Mouse (Mus musculus): ENCODE measurements around the gene Trmu. TPM values are rescaled to one million over a fixed set of nuclear protein-coding genes. Genes with fewer than 3 reads are reported as not detected.

Trmu gene
- 39.6 and 39.7 TPM in 2 replicates for polyA plus RNA-seq (2016; fragmentation: Nextera tagmentation; extraction: Ambion mirVana)

DNA sequence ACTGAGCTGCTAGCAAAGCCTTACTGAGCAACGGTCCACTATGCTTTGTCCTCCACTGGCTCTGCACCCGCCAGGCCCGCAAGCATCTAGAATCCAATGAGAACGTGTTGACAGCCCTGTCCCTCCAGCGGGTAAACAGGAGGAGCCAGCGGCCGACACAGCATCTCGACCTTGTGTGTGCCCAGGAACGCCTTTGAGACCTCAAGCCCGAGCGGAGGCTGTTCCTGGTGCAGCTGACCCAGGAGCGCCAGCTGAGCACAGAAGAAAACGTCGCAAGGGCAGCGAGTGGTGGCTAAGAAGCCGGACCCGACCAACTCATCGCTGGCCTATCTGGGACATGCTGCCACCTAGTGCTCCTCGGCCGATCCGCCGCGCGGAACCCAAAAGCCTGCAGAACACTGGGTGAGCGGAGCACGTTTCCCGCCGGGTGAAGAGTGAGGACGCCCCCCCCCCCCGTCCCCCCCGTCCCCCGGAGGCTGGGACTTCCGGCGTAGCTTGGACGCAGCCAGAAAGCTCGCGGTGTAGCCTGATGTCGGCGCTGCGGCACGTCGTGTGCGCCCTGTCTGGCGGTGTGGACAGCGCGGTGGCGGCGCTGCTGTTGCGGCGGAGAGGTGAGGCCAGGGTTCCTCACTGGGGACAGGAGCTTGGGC, at the start of gene Trmu:
Gene Trmu, plus strand, starts transcription at position 465 of the 650 bp plus-strand sequence.
- peak within 1 kb of the TSS; percentile 90 for H3K27ac ChIP-seq
- no peaks in the 10 kb centered on the region for H3K9me3 ChIP-seq
- H3K4me3 ChIP-seq, result peak within 1 kb of the TSS; percentile 80
- H3K4me1 ChIP-seq, result peaks cover 24% of the 10 kb centered on the region
- peak; percentile 94 for DNase-seq (ENCODE audit: extremely low spot score, low spot score)
- 2% methylated on average over 50 of the region's 50 CpGs for WGBS
- H3K27me3 ChIP-seq (ENCODE audit: poor library complexity, severe bottlenecking), result no peaks in the 10 kb centered on the region
- peaks cover 55% of the 10 kb centered on the region for H3K36me3 ChIP-seq (replicated peaks)

DNA sequence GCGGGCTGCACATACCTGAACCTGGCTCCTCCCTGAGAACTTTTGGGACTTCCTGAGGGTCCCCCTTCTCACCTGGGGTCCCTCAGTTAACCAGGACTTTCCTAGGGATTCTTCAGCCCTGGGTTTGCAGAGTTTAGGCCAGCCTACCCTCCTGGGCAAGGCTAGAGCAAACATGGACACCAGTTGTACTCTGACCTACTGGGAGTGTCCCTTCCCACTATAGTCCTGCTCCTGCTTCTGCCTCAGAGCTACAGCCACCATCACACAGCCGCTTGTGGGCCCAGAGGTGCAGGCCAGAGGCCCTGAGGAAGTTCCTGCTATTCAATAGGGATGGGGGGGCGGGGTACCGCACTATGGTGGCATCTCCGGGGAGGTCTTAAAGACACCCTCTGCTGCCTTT, 49.6 kb upstream of the Trmu start:
- Histone ChIP-seq H3K27me3 (ENCODE audit: poor library complexity, severe bottlenecking) (no peaks in the 10 kb centered on the region), H3K4me1 (peaks cover 17% of the 10 kb centered on the region), H3K9me3 (no peaks in the 10 kb centered on the region), H3K36me3 (replicated peaks) (no peaks in the 10 kb centered on the region), H3K4me3 (no peak overlapping the region), H3K27ac (no peak overlapping the region)
- 76% methylated on average over 5 of the region's 5 CpGs for WGBS
- DNase-seq (ENCODE audit: extremely low spot score, low spot score), result no peak

DNA sequence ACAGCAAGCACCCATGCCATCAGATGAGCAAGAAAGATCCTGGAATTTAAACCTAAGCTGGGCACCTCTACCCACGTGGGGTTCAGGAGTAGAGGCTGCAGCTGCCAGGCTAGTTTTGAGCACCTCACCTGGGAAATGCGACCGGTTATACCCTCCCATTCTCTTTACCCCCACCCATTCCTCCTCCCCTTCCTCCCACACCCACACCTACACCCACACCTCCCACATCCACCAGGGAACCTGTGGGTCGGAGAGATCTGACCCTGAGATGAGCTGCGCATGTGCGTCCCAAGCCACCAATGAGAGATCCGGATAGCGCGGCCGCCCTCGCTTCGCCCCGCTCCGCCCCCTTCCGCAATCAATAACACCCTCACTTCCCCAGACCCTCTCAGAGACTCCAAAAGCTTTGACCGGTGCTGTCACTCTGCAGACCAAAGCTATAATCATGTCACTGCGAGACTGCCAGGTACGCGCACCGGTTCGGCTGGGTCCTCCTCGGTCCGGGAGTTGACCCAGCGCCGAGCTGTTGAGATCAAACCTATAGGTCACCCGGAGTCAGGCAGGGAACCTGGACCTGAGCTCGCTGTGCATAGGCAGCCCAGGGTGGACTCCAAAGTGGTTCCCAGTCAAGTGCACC, 47.0 kb upstream of the Trmu start, which contains the start of gene Ttc38:
Gene Ttc38, plus strand, starts transcription at position 353 of the 637 bp plus-strand sequence.
- Histone ChIP-seq H3K36me3 (replicated peaks) (no peaks in the 10 kb centered on the region), H3K9me3 (no peaks in the 10 kb centered on the region), H3K4me3 (peak within 1 kb of the TSS; percentile 64), H3K27ac (peak within 1 kb of the TSS; percentile 84), H3K27me3 (ENCODE audit: poor library complexity, severe bottlenecking) (no peaks in the 10 kb centered on the region), H3K4me1 (peaks cover 17% of the 10 kb centered on the region)
- 1% methylated on average over 27 of the region's 27 CpGs for WGBS
- peak; percentile 76 for DNase-seq (ENCODE audit: extremely low spot score, low spot score)

DNA sequence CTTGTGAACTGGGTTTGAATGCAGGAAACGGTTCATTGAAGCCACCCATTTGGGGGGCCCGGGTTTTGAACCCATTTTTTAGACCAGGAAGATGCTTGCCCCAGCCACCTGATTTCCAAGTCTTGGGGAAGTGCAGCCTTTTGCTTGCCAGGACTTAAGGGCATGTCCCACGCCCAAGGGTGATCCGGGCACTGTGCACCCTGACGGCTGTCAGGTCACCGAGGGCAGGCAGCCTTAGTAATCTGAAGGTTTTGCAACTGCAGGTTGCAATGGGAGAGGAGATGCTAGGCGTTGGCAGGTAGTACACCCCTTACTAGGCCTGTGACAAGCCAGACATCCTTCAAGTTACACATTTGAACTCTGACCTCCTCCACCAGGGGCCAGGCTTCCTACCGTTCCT, 46.5 kb upstream of the Trmu start:
- Histone ChIP-seq H3K27me3 (ENCODE audit: poor library complexity, severe bottlenecking) (no peaks in the 10 kb centered on the region), H3K9me3 (no peaks in the 10 kb centered on the region), H3K4me1 (peaks cover 17% of the 10 kb centered on the region), H3K27ac (peak overlapping the region; percentile 84; the same call in 1 of the 2 replicates), H3K4me3 (peak overlapping the region; percentile 64), H3K36me3 (replicated peaks) (no peaks in the 10 kb centered on the region)
- WGBS, result 54% methylated on average over 8 of the region's 8 CpGs
- DNase-seq (ENCODE audit: extremely low spot score, low spot score), result no peak

DNA sequence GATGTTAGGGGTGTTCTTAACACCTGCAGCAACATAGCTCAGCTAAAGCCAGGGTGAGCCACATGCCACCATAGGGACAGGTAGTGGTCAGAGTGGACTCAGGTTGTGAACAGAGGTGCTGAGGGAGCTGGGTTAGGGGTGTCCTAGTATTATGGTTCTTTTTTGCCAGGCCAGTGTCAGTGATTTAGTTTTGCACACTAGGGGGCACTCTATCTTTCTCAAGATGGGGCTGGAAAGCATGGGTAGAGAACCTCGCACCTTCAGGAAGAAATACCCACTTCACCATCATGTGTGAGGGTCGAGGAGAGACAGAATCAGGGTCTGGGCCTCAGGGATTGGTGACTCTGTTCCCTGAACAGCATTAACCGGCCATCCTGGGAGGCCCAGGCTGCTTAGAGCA, 43.8 kb upstream of the Trmu start:
- no peaks in the 10 kb centered on the region for H3K36me3 ChIP-seq (replicated peaks)
- peaks cover 17% of the 10 kb centered on the region for H3K4me1 ChIP-seq
- H3K27me3 ChIP-seq (ENCODE audit: poor library complexity, severe bottlenecking), result no peaks in the 10 kb centered on the region
- no peak for DNase-seq (ENCODE audit: extremely low spot score, low spot score)
- WGBS, result 73% methylated on average over 3 of the region's 3 CpGs
- no peak overlapping the region for H3K4me3 ChIP-seq
- no peaks in the 10 kb centered on the region for H3K9me3 ChIP-seq
- no peak overlapping the region for H3K27ac ChIP-seq

DNA sequence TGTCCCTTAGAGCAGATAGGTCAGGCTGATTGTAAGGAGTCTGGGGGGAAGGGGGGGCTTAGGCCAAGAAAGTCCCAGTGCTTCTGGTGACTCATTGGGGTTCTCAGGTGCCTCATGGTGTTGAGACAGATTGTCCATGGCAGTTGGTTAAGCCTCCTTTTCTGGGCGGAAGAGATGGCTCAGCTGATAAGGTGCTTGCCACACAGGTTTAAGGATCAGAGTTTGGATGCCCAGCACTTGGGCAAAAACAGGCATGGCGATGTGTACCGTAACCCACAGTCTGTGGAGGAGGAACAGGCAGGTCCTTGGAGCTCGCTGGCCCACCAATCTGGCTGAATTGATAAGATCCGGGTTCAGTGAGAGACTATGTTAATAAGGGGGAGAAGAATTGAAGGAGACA, 42.2 kb upstream of the Trmu start:
- 94% methylated on average over 5 of the region's 5 CpGs for WGBS
- Histone ChIP-seq H3K27ac (no peak overlapping the region), H3K9me3 (no peaks in the 10 kb centered on the region), H3K4me3 (no peak overlapping the region), H3K36me3 (replicated peaks) (no peaks in the 10 kb centered on the region), H3K27me3 (ENCODE audit: poor library complexity, severe bottlenecking) (no peaks in the 10 kb centered on the region), H3K4me1 (peaks cover 18% of the 10 kb centered on the region)
- no peak for DNase-seq (ENCODE audit: extremely low spot score, low spot score)

DNA sequence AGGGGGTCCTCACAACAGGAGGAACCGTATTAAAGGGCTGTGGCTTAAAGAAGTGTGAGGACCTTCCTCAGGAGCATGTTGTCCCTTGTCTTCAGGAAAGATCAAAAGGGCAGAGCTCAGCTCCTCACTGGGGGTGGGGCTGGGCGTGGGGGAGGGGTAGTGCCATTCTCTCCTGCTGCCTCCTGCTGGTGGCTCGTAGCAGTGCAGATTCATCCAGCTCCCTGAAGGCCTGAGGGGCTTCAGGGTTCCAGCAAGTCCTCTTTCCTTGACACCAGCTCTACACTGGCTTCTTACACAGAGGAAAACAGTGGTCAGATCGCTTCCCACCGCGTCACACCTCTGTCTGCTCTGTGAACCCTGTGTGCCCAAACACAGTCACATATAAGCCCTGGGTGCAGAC, 38.1 kb upstream of the Trmu start:
- H3K36me3 ChIP-seq (replicated peaks), result no peaks in the 10 kb centered on the region
- H3K9me3 ChIP-seq, result no peaks in the 10 kb centered on the region
- no peaks in the 10 kb centered on the region for H3K27me3 ChIP-seq (ENCODE audit: poor library complexity, severe bottlenecking)
- DNase-seq (ENCODE audit: extremely low spot score, low spot score), result peak; percentile 23
- H3K27ac ChIP-seq, result no peak overlapping the region
- WGBS, result 34% methylated on average over 6 of the region's 6 CpGs
- peaks cover 9% of the 10 kb centered on the region for H3K4me1 ChIP-seq
- H3K4me3 ChIP-seq, result no peak overlapping the region

DNA sequence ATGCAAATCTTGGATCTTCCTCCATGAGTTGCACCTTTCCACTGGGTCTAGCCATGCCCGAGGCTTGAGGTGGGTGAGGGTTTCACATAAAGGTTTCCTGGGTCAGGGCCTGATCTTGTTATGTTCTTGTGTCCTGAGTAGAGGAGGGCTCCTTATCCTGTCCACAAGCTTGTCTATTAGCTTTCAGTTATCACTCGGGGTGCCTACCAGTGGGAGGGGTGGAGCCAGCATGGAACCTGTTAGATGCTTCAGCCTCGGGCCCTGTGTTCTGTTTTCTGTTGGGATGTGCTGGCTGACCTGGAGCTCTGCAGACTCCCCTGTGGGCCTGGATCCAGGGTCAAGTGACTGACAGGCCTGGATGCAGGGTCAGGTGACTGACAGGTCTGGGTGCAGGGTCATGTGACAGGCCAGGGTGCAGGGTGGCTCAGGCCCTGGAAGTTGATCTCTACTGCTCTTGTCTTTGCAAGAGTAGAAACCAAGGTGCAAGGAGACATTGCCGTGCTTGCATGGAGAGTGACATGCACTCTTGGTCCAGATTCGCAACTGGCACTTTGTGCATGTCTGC, 37.2 kb upstream of the Trmu start:
- Histone ChIP-seq H3K9me3 (no peaks in the 10 kb centered on the region), H3K4me1 (peaks cover 9% of the 10 kb centered on the region), H3K27ac (no peak overlapping the region), H3K4me3 (no peak overlapping the region), H3K36me3 (replicated peaks) (no peaks in the 10 kb centered on the region), H3K27me3 (ENCODE audit: poor library complexity, severe bottlenecking) (no peaks in the 10 kb centered on the region)
- no peak for DNase-seq (ENCODE audit: extremely low spot score, low spot score)
- WGBS, result 80% methylated on average over 5 of the region's 5 CpGs

DNA sequence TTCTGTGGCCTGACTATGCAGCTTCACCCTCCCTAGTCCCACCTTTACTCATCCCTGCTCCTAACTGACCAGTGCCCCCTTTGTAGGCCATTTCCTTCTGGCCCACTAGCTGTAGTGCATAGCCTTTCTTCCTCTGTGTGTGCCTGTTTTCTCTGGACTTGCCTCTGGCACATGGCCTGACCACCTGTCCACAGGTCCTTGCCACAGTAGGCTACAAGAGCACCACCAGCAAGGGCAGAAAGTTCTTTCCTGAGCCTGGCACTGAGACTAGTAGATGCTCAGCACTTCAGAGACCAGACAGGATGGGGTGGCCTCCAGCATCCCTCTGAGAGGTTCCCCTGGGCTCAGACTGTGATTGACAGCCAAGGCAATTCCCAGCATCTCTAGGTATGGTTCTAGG, 34.0 kb upstream of the Trmu start:
- Histone ChIP-seq H3K36me3 (replicated peaks) (no peaks in the 10 kb centered on the region), H3K27ac (no peak overlapping the region), H3K4me1 (peaks cover 9% of the 10 kb centered on the region), H3K4me3 (no peak overlapping the region), H3K9me3 (no peaks in the 10 kb centered on the region), H3K27me3 (ENCODE audit: poor library complexity, severe bottlenecking) (no peaks in the 10 kb centered on the region)
- no peak for DNase-seq (ENCODE audit: extremely low spot score, low spot score)

DNA sequence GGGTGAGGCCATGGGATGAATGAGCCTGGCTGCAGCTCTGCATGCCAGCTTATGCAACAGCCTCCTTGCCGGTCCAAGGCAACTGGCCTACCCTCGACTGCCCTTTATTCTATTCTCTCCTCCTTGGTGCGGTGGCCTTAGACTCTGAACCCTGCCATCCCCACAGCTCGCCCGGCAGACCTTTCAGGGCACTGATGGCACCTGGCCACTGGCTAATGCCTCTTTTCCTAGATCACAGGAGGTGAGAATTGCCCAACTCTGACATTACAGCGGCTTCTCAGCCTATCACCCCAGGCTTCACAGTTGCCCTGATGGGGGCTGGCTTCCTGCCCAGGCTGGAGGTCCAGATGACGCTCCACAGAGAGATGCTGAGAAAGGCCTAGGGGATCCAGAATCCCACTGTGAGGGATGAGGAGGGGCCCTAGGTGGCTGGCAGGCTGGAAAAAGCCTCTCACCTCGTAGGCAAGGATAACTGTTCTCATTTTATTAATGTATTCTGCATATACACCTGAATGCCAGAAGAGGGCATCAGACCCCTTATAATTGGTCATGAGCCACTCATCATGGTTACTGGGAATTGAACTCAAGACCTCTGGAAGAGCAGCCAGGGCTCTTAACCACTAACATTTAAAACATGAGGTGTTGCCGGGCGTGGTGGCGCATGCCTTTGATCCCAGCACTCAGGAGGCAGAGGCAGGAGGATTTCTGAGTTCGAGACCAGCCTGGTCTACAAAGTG, 27.3 kb upstream of the Trmu start:
- H3K27me3 ChIP-seq (ENCODE audit: poor library complexity, severe bottlenecking), result no peaks in the 10 kb centered on the region
- H3K36me3 ChIP-seq (replicated peaks), result no peaks in the 10 kb centered on the region
- H3K4me1 ChIP-seq, result no peaks in the 10 kb centered on the region
- WGBS, result 85% methylated on average over 12 of the region's 12 CpGs
- no peaks in the 10 kb centered on the region for H3K9me3 ChIP-seq
- H3K27ac ChIP-seq, result no peak overlapping the region
- DNase-seq (ENCODE audit: extremely low spot score, low spot score), result no peak
- no peak overlapping the region for H3K4me3 ChIP-seq

DNA sequence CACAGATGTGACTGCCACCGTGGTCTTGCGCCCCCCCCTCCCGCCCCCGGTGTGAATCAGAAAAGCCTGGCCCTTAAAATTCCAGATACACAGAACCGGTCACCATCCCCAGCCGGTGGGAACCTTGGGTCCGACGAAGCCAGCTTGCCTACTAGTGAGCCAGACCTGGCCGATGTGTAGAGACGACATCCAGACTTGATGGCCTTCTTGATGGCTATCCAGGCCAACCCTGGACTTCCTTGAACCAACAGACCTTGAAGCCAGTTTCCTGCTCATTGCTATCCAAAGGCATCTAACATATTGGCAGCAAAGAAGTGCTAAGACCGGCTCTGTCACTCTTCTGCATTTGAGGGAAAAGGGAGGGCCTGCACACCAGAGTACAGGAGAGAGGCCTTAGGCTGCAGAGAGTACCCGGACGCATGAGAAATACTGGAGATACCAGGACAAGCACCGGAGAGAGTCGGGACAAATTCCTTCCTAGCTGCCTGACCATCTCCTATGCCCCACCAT, 20.1 kb upstream of the Trmu start:
- no peaks in the 10 kb centered on the region for H3K9me3 ChIP-seq
- H3K27ac ChIP-seq, result peak overlapping the region; percentile 93
- H3K27me3 ChIP-seq (ENCODE audit: poor library complexity, severe bottlenecking), result no peaks in the 10 kb centered on the region
- peak; percentile 24 for DNase-seq (ENCODE audit: extremely low spot score, low spot score)
- 12% methylated on average over 15 of the region's 15 CpGs for WGBS
- H3K4me1 ChIP-seq, result peaks cover 25% of the 10 kb centered on the region
- H3K36me3 ChIP-seq (replicated peaks), result peaks cover 32% of the 10 kb centered on the region
- peak overlapping the region; percentile 72 for H3K4me3 ChIP-seq

DNA sequence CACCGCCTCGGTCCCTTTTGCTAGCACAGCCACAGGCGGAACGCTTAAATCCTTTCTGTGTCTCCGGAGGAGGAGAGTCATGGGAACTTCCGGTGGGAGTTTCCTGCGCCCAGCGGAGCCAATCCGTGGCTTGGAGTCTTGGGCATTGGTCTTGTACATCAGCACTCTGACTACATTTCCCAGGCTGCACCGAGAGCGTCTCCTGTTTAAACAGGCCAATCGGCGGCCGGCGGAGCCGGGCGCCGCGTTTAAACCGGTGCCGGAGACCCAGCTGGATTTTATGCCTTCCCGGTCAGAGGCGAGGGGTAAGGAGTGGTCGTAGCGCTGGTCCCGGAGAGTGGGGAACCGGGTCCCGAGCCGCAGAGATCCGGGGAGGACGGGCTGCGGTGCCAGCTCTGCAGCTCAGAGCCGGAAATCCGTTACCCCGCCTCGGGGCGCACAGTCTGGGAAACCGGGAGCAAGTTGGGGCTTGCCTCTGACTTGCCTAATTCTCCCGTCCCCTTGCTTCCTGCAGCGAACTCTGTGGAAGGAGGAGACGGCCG, 19.6 kb upstream of the Trmu start, which contains the start of gene Gtse1:
Gene Gtse1, plus strand, starts transcription at position 256 of the 542 bp plus-strand sequence.
- WGBS, result under 1% methylated on average over 42 of the region's 42 CpGs
- Histone ChIP-seq H3K9me3 (no peaks in the 10 kb centered on the region), H3K27ac (peak within 1 kb of the TSS; percentile 93), H3K36me3 (replicated peaks) (peaks cover 37% of the 10 kb centered on the region), H3K27me3 (ENCODE audit: poor library complexity, severe bottlenecking) (no peaks in the 10 kb centered on the region), H3K4me3 (peak within 1 kb of the TSS; percentile 72), H3K4me1 (peaks cover 25% of the 10 kb centered on the region)
- DNase-seq (ENCODE audit: extremely low spot score, low spot score), result peak; percentile 96

Measured in forebrain, embryonic 10.5 days (tissue).